Mouse (Mus musculus) CD4-positive, CD25-positive, alpha-beta regulatory T cell, adult 2 months (primary cell): ENCODE data around the gene Med23.

Experiments used
- DNase-seq: peaks from one replicate; pipeline ENCODE4 v3.0.0-alpha.2; 2012; ENCODE audit warnings: low read depth, low spot score

The Med23 gene

GRCm38 (mm10) chr10:24961112-24961511, 91.3 kb downstream of the Med23 start:
- DNase-seq: peak; percentile 46

GRCm38 (mm10) chr10:24961889-24962288, 92.1 kb downstream of the Med23 start:
- no peak for DNase-seq
